ENCODE assay signal across 19 mouse cellular contexts in genomic region chr17:71263136-71263535, GRCm38 (mm10). TPM values are rescaled to one million over a fixed set of nuclear protein-coding genes. Genes with fewer than 3 reads are reported as not detected.
DNase-seq lines count a peak whose midpoint lies in the region; ATAC-seq and TF ChIP-seq lines count a peak whose summit lies in the region.
"Had no signal": no experiment of that assay in that cellular context is flagged by ENCODE, and none has a peak within 500 bp of the region (broad histone marks: within the 10 kb centered on the region; RNA-seq: fewer than 3 reads in every experiment).

No protein-coding gene starts in this region.

- 78% methylated on average over 6 of the region's 6 CpGs for WGBS in heart, embryonic 11.5 days (ENCODE audit: insufficient replicate concordance)
- WGBS in liver, embryonic 14.5 days (ENCODE audit: insufficient replicate concordance) = 8% methylated on average over 6 of the region's 6 CpGs
- 81% methylated on average over 6 of the region's 6 CpGs for WGBS in forebrain, embryonic 12.5 days
- 86% methylated on average over 6 of the region's 6 CpGs for WGBS in kidney, embryonic 14.5 days

- no peaks in the 10 kb centered on the region for H3K9me3 ChIP-seq in heart, embryonic 11.5 days (replicated peaks; ENCODE audit: control insufficient read depth, low read length)
- H3K9me3 ChIP-seq in liver, embryonic 14.5 days (ENCODE audit: control insufficient read depth, low read length) = no peaks in the 10 kb centered on the region
- no peaks in the 10 kb centered on the region for H3K9me3 ChIP-seq in forebrain, embryonic 12.5 days
- H3K9me3 ChIP-seq in kidney, embryonic 14.5 days (ENCODE audit: control insufficient read depth, low read length) = no peaks in the 10 kb centered on the region
- H3K9me3 ChIP-seq: forebrain, embryonic 13.5 days had no signal

- H3K4me2 ChIP-seq in heart, embryonic 11.5 days = no peak overlapping the region
- H3K4me2 ChIP-seq in liver, embryonic 14.5 days (ENCODE audit: low read depth) = peak overlapping the region; percentile 33
- H3K4me2 ChIP-seq in forebrain, embryonic 12.5 days = no peak overlapping the region
- H3K4me2 ChIP-seq in kidney, embryonic 14.5 days (replicated peaks; ENCODE audit: low read depth, low read length) = no peak overlapping the region
- H3K4me2 ChIP-seq: forebrain, embryonic 13.5 days; hindbrain, embryonic 14.5 days; midbrain, embryonic 11.5 days had no signal

- peaks cover 25% of the 10 kb centered on the region for H3K4me1 ChIP-seq in heart, embryonic 11.5 days (ENCODE audit: control insufficient read depth, insufficient read depth, low read length)
- peaks cover 92 to 93% of the 10 kb centered on the region in 2 experiments for H3K4me1 ChIP-seq in liver, embryonic 14.5 days (replicated peaks; ENCODE audit: control insufficient read depth in 2 of 2, insufficient read depth in 2 of 2, low read length in 1 of 2)
- H3K4me1 ChIP-seq in forebrain, embryonic 12.5 days = 0 out of 2 replicates have a peak, but pooled peaks cover 4% of the 10 kb centered on the region
- 0 out of 2 replicates have a peak, but pooled peaks cover 5% of the 10 kb centered on the region for H3K4me1 ChIP-seq in kidney, embryonic 14.5 days (ENCODE audit: control insufficient read depth, insufficient read depth, low read length)

- no peak for TF ChIP-seq EP300 in liver, embryonic 14.5 days (IDR thresholded peaks at IDR 0.05; ENCODE audit: low read depth)

- H3K27ac ChIP-seq in heart, embryonic 11.5 days (ENCODE audit: low read depth, low read length) = no peak overlapping the region
- peak overlapping the region; percentile 84 for H3K27ac ChIP-seq in liver, embryonic 14.5 days
- H3K27ac ChIP-seq in forebrain, embryonic 12.5 days = no peak overlapping the region
- H3K27ac ChIP-seq in kidney, embryonic 14.5 days (ENCODE audit: low read depth, low read length) = no peak overlapping the region
- H3K27ac ChIP-seq: forebrain, embryonic 13.5 days; hindbrain, embryonic 14.5 days had no signal

- H3K9ac ChIP-seq in heart, embryonic 11.5 days (ENCODE audit: low read depth, low read length) = no peak overlapping the region
- H3K9ac ChIP-seq in liver, embryonic 14.5 days (replicated peaks) = peak overlapping the region; percentile 59
- H3K9ac ChIP-seq in forebrain, embryonic 12.5 days = no peak overlapping the region
- no peak overlapping the region for H3K9ac ChIP-seq in kidney, embryonic 14.5 days (ENCODE audit: low read depth, low read length)
- H3K9ac ChIP-seq: forebrain, embryonic 13.5 days; hindbrain, embryonic 14.5 days had no signal

- no peaks in the 10 kb centered on the region for H3K36me3 ChIP-seq in heart, embryonic 11.5 days (ENCODE audit: control insufficient read depth, insufficient read depth, low read length)
- H3K36me3 ChIP-seq in liver, embryonic 14.5 days (replicated peaks; ENCODE audit: control insufficient read depth, insufficient read depth, low read depth) = no peaks in the 10 kb centered on the region; the same call in 1 of the 2 replicates
- H3K36me3 ChIP-seq in forebrain, embryonic 12.5 days (replicated peaks) = no peaks in the 10 kb centered on the region
- no peaks in the 10 kb centered on the region for H3K36me3 ChIP-seq in kidney, embryonic 14.5 days (ENCODE audit: control insufficient read depth, insufficient read depth, low read length)

- H3K27me3 ChIP-seq in heart, embryonic 11.5 days (ENCODE audit: control insufficient read depth, insufficient read depth, low read length) = no peaks in the 10 kb centered on the region
- no peaks in the 10 kb centered on the region for H3K27me3 ChIP-seq in liver, embryonic 14.5 days (ENCODE audit: control insufficient read depth, insufficient read depth, low read length)
- H3K27me3 ChIP-seq in forebrain, embryonic 12.5 days = no peaks in the 10 kb centered on the region
- H3K27me3 ChIP-seq in kidney, embryonic 14.5 days (ENCODE audit: control insufficient read depth, insufficient read depth, low read length) = no peaks in the 10 kb centered on the region
- H3K27me3 ChIP-seq: forebrain, embryonic 13.5 days had no signal

- no peak for TF ChIP-seq CTCF in liver, embryonic 14.5 days (IDR thresholded peaks at IDR 0.05; ENCODE audit: low read depth)

- H3K4me3 ChIP-seq in heart, embryonic 11.5 days (ENCODE audit: low read depth, low read length) = no peak overlapping the region
- H3K4me3 ChIP-seq in liver, embryonic 14.5 days (ENCODE audit: insufficient read depth in 1 of 2, low read depth in 2 of 2, low read length in 2 of 2) = no peak overlapping the region
- no peak overlapping the region for H3K4me3 ChIP-seq in forebrain, embryonic 12.5 days (replicated peaks)
- H3K4me3 ChIP-seq in kidney, embryonic 14.5 days (ENCODE audit: low read length) = no peak overlapping the region
- H3K4me3 ChIP-seq: forebrain, embryonic 13.5 days; myocyte had no signal

- ATAC-seq in heart, embryonic 11.5 days (replicated peaks; ENCODE audit: insufficient number of reproducible peaks, low FRiP score, low TSS enrichment) = no peak
- no peak for ATAC-seq in liver, embryonic 14.5 days (ENCODE audit: insufficient read depth)
- peak; percentile 45 for ATAC-seq in monocyte, adult 5-6 weeks (replicated peaks; ENCODE audit: insufficient number of reproducible peaks, low FRiP score, low TSS enrichment, poor library complexity, severe bottlenecking)
- ATAC-seq in forebrain, embryonic 12.5 days (ENCODE audit: low FRiP score) = no peak
- no peak for ATAC-seq in kidney, embryonic 14.5 days (ENCODE audit: low FRiP score, low TSS enrichment)
- ATAC-seq: activated CD4-positive, CD25-positive, alpha-beta regulatory T cell, adult 4 months; forebrain, embryonic 13.5 days; intestine, embryonic 16.5 days had no signal

- peak; percentile 95 for DNase-seq in heart, adult 11 months
- DNase-seq in T-cell, adult 2 months (ENCODE audit: low spot score) = peak; percentile 25
- DNase-seq in liver, embryonic 14.5 days (ENCODE audit: low read depth in 3 of 3, low spot score in 3 of 3) = no peak
- no peak for DNase-seq in c-Kit-positive CD71-positive TER-119-positive erythroid progenitor cells, embryonic 14.5 days (ENCODE audit: low spot score)
- DNase-seq: adrenal gland, postnatal 36 days; cerebellum, adult 11-12 months; kidney, postnatal 10 days; lung, adult 2 months; right cerebral cortex, postnatal 25 days had no signal

RNA-seq across cellular contexts. Expression of gene Emilin2, which starts 48.6 kb away (rescaled TPM):
- polyA plus RNA-seq in heart, embryonic 11.5 days (2014; fragmentation: Nextera tagmentation; extraction: Ambion mirVana) = 59.1 and 81.1 TPM in 2 replicates
- polyA plus RNA-seq in liver, embryonic 14.5 days (2012; rRNA removed) = 13.2 and 17.3 TPM in 2 replicates
- polyA plus RNA-seq in liver, embryonic 14.5 days (2014; fragmentation: Nextera tagmentation; extraction: Ambion mirVana) = 24.1 and 27.5 TPM in 2 replicates
- 184 to 329 TPM (median 319 TPM) in 3 replicates for total RNA-seq in monocyte, adult 5-6 weeks (2017)
- polyA plus RNA-seq in forebrain, embryonic 12.5 days (2016; fragmentation: Nextera tagmentation; extraction: Ambion mirVana) = 5.5 and 6.1 TPM in 2 replicates
- polyA plus RNA-seq in kidney, embryonic 14.5 days (2014; fragmentation: Nextera tagmentation; extraction: Ambion mirVana) = 2.0 and 2.7 TPM in 2 replicates

Comparison
In these comparisons a context has a peak if more than half of its experiments do, and no peak if none do; other contexts are left out.
1. DNase-seq: peak in heart, adult 11 months (single experiment) and T-cell, adult 2 months (single experiment); none in liver, embryonic 14.5 days (0 of 3) and c-Kit-positive CD71-positive TER-119-positive erythroid progenitor cells, embryonic 14.5 days (single experiment).